Mouse (Mus musculus) B cell, adult (primary cell): ENCODE data around the gene Gm39653. TPM values are rescaled to one million over a fixed set of nuclear protein-coding genes. Genes with fewer than 3 reads are reported as not detected.

Experiments used
- total RNA-seq: library from RNA; stranded (reverse); gene quantifications from 4 replicates; pipeline ENCODE4 v1.2.4, GENCODE M21; 2023; ENCODE audit not compliant: inconsistent age

The Gm39653 gene
- not detected in 4 replicates for total RNA-seq

DNA sequence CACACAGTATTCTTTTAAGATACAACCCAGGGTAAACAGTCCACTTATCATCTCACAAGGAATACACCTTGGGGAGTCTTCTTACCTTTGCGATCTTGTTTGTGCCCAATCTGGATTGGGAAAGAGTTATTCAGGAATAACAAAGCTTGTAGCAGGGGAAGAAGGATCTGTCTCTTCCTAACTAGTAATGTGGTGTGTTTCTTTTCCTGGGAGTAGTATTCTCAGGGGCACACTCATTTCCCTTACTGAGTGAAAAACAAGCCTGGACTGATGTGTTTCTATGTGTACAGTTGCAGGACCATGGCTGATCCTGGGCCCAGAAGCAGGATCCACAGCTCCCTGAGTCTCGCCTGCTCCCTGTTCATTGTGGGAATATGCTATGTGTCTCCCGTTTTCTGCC lies at the start of gene Gm39653:
Gene Gm39653, plus strand, starts transcription at position 301 of the 400 bp plus-strand sequence.

Other genes with a start within 250 kb of the Gm39653 start
- 0.21 to 1.4 TPM (median 0.92 TPM) in 4 replicates for gene Adam23, start 170.1 kb upstream of the Gm39653 start, total RNA-seq
- gene Dytn, start 71.0 kb downstream of the Gm39653 start, total RNA-seq: not detected in 4 replicates
- gene Mdh1b, start 114.3 kb downstream of the Gm39653 start, total RNA-seq: not detected in 4 replicates
- gene Fastkd2, start 114.6 kb downstream of the Gm39653 start, total RNA-seq: 36.1 to 42.5 TPM (median 40.9 TPM) in 4 replicates
- gene 4933402D24Rik, start 153.3 kb downstream of the Gm39653 start, total RNA-seq: not detected in 4 replicates